Mouse (Mus musculus) ES-E14 (cell line): ENCODE measurements around the gene Sdc4.

ENCODE experiments used
- CHD2 ChIP-seq: IDR thresholded peaks from 2 replicates; pipeline ENCODE4 v1.6.1; 2014; ENCODE audit warnings: mild to moderate bottlenecking, low read depth, low read length, inconsistent platforms
- HCFC1 ChIP-seq: IDR thresholded peaks from 2 replicates; pipeline ENCODE4 v1.6.1; 2012; ENCODE audit warnings: low read length, inconsistent platforms, borderline replicate concordance; ENCODE audit not compliant: insufficient read depth
- MAFK ChIP-seq: IDR thresholded peaks from 2 replicates; pipeline ENCODE4 v1.6.1; 2014; ENCODE audit warnings: mild to moderate bottlenecking, low read depth, low read length, inconsistent platforms; ENCODE audit not compliant: insufficient read depth
- ZC3H11A ChIP-seq: IDR thresholded peaks from 2 replicates; pipeline ENCODE4 v1.6.1; 2012; ENCODE audit warnings: low read depth, mild to moderate bottlenecking, inconsistent platforms, low read length, borderline replicate concordance
- ZNF384 ChIP-seq: IDR thresholded peaks from 2 replicates; pipeline ENCODE4 v1.6.1; 2012; ENCODE audit warnings: low read depth, low read length, inconsistent platforms

- TF ChIP-seq CHD2: no peak
- TF ChIP-seq MAFK: no peak
- no peak for TF ChIP-seq ZC3H11A
- no peak for TF ChIP-seq HCFC1
- no peak for TF ChIP-seq ZNF384
Observed at GRCm38 (mm10) chr2:164473624-164474023, 29.9 kb upstream of the Sdc4 start, which contains the start of gene Trp53tg5.
